Mouse (Mus musculus): ENCODE results near the gene Ank.

- TF ChIP-seq CHD2 (IDR thresholded peaks at IDR 0.05; ENCODE audit: low read depth, low read length) (no peak), ZNF384 (IDR thresholded peaks at IDR 0.05; ENCODE audit: low read depth, low read length) (no peak), ZC3H11A (IDR thresholded peaks at IDR 0.05; ENCODE audit: borderline replicate concordance, low read depth, low read length) (no peak), HCFC1 (IDR thresholded peaks at IDR 0.05; ENCODE audit: borderline replicate concordance, insufficient read depth, low read length) (no peak), MAFK (IDR thresholded peaks at IDR 0.05; ENCODE audit: insufficient read depth, low read depth, low read length) (no peak)
These were observed 101.9 kb downstream of the Ank start for GRCm38 (mm10) chr15:27568371-27568770.

Measured in ES-E14 (cell line).